Mouse (Mus musculus): ENCODE data around the gene Glipr1l1. TPM values are rescaled to one million over a fixed set of nuclear protein-coding genes. Genes with fewer than 3 reads are reported as not detected.
"Not testable (repeated sequence)": the region's sequence is repeated elsewhere in the genome, so short reads cannot be mapped to it uniquely, and the experiment has no call there.

The Glipr1l1 gene
- polyA plus RNA-seq (2015; fragmentation: Nextera tagmentation; extraction: Ambion mirVana) = not detected in 2 replicates

GRCm38 (mm10) chr10:112059702-112060582 lies at the start of gene Glipr1l1:
Glipr1l1 (plus strand) TSS chr10:112060189.
- Histone ChIP-seq H3K27me3 (replicated peaks) (no peaks in the 10 kb centered on the region), H3K36me3 (no peaks in the 10 kb centered on the region), H3K9me3 (no peaks in the 10 kb centered on the region), H3K4me1 (replicated peaks) (no peaks in the 10 kb centered on the region), H3K9ac (no peak within 1 kb of the TSS), H3K4me2 (replicated peaks) (no peak within 1 kb of the TSS), H3K4me3 (replicated peaks) (no peak within 1 kb of the TSS), H3K27ac (no peak within 1 kb of the TSS)
- 54% methylated on average over 14 of the region's 14 CpGs for WGBS
- peak; percentile 34; the same call in 1 of the 2 replicates for ATAC-seq

GRCm38 (mm10) chr10:112023585-112023984 lies 36.4 kb upstream of the Glipr1l1 start:
- Histone ChIP-seq H3K36me3 (no peaks in the 10 kb centered on the region), H3K4me3 (replicated peaks) (no peak overlapping the region), H3K9ac (no peak overlapping the region), H3K27ac (no peak overlapping the region), H3K4me1 (replicated peaks) (no peaks in the 10 kb centered on the region), H3K27me3 (replicated peaks) (no peaks in the 10 kb centered on the region), H3K9me3 (no peaks in the 10 kb centered on the region), H3K4me2 (replicated peaks) (no peak overlapping the region)
- ATAC-seq = no peak
- WGBS = 73% methylated on average over 2 of the region's 2 CpGs

- H3K9me3 ChIP-seq; ATAC-seq; H3K27me3 ChIP-seq (replicated peaks); H3K9ac ChIP-seq; H3K4me1 ChIP-seq (replicated peaks); H3K4me3 ChIP-seq (replicated peaks); H3K27ac ChIP-seq; H3K4me2 ChIP-seq (replicated peaks); H3K36me3 ChIP-seq: not testable (repeated sequence)
- WGBS = 81% methylated on average over 3 of the region's 3 CpGs
These were observed 31.3 kb upstream of the Glipr1l1 start for GRCm38 (mm10) chr10:112028689-112029088.

- H3K9me3 ChIP-seq; H3K27ac ChIP-seq; H3K27me3 ChIP-seq (replicated peaks); H3K9ac ChIP-seq; H3K4me1 ChIP-seq (replicated peaks); H3K4me2 ChIP-seq (replicated peaks); H3K36me3 ChIP-seq; ATAC-seq; H3K4me3 ChIP-seq (replicated peaks): not testable (repeated sequence)
- 73% methylated on average over 9 of the region's 9 CpGs for WGBS
These were observed 16.5 kb upstream of the Glipr1l1 start for GRCm38 (mm10) chr10:112043523-112043922.

- not testable (repeated sequence) for H3K4me1 ChIP-seq (replicated peaks); H3K27me3 ChIP-seq (replicated peaks); H3K36me3 ChIP-seq; H3K9me3 ChIP-seq; H3K4me3 ChIP-seq (replicated peaks); H3K4me2 ChIP-seq (replicated peaks); H3K9ac ChIP-seq; H3K27ac ChIP-seq; ATAC-seq
- WGBS = 34% methylated on average over 14 of the region's 14 CpGs
These were observed 15.7 kb upstream of the Glipr1l1 start for GRCm38 (mm10) chr10:112044283-112044682.

GRCm38 (mm10) chr10:112051220-112051619 lies 8.8 kb upstream of the Glipr1l1 start:
- Histone ChIP-seq H3K27ac (no peak overlapping the region), H3K9ac (no peak overlapping the region), H3K4me1 (replicated peaks) (no peaks in the 10 kb centered on the region), H3K36me3 (no peaks in the 10 kb centered on the region), H3K4me2 (replicated peaks) (no peak overlapping the region), H3K4me3 (replicated peaks) (no peak overlapping the region), H3K9me3 (no peaks in the 10 kb centered on the region), H3K27me3 (replicated peaks) (no peaks in the 10 kb centered on the region)
- peak; percentile 69 for ATAC-seq

- not testable (repeated sequence) for H3K9me3 ChIP-seq; H3K4me3 ChIP-seq (replicated peaks)
- WGBS = 73% methylated on average over 2 of the region's 2 CpGs
These were observed 8.0 kb upstream of the Glipr1l1 start for GRCm38 (mm10) chr10:112051956-112052355.

GRCm38 (mm10) chr10:112060583-112060934 lies 570 bp downstream of the Glipr1l1 start:
- H3K27me3 ChIP-seq (replicated peaks); ATAC-seq; H3K4me2 ChIP-seq (replicated peaks); H3K36me3 ChIP-seq; H3K4me3 ChIP-seq (replicated peaks); H3K9me3 ChIP-seq; H3K9ac ChIP-seq; H3K27ac ChIP-seq; H3K4me1 ChIP-seq (replicated peaks): not testable (repeated sequence)
- 75% methylated on average over 6 of the region's 6 CpGs for WGBS

More at GRCm38 (mm10) chr10:112051956-112052355, 8.0 kb upstream of the Glipr1l1 start:
- H3K27me3 ChIP-seq (replicated peaks); ATAC-seq; H3K9ac ChIP-seq; H3K4me2 ChIP-seq (replicated peaks); H3K36me3 ChIP-seq; H3K4me1 ChIP-seq (replicated peaks); H3K27ac ChIP-seq: not testable (repeated sequence)

GRCm38 (mm10) chr10:112080044-112080443 lies 20.1 kb downstream of the Glipr1l1 start:
- Histone ChIP-seq H3K4me2 (replicated peaks) (no peak overlapping the region), H3K27me3 (replicated peaks) (no peaks in the 10 kb centered on the region), H3K27ac (no peak overlapping the region), H3K4me1 (replicated peaks) (no peaks in the 10 kb centered on the region), H3K4me3 (replicated peaks) (no peak overlapping the region), H3K36me3 (no peaks in the 10 kb centered on the region), H3K9me3 (no peaks in the 10 kb centered on the region), H3K9ac (no peak overlapping the region)
- 56% methylated on average over 2 of the region's 2 CpGs for WGBS
- no peak for ATAC-seq

- Histone ChIP-seq H3K27me3 (replicated peaks) (no peaks in the 10 kb centered on the region), H3K27ac (no peak within 1 kb of the TSS), H3K4me3 (replicated peaks) (no peak within 1 kb of the TSS), H3K4me2 (replicated peaks) (no peak within 1 kb of the TSS), H3K4me1 (replicated peaks) (no peaks in the 10 kb centered on the region), H3K9me3 (no peaks in the 10 kb centered on the region), H3K36me3 (no peaks in the 10 kb centered on the region), H3K9ac (no peak within 1 kb of the TSS)
- ATAC-seq = no peak
- WGBS = 94% methylated on average over 14 of the region's 14 CpGs
These were observed 23.2 kb downstream of the Glipr1l1 start, which contains the start of gene Glipr1l2 for GRCm38 (mm10) chr10:112083157-112083556. Glipr1l2 (plus strand) TSS chr10:112083354.

GRCm38 (mm10) chr10:112105785-112106184 lies 45.8 kb downstream of the Glipr1l1 start:
- not testable (repeated sequence) for ATAC-seq; H3K27ac ChIP-seq; H3K9ac ChIP-seq; H3K27me3 ChIP-seq (replicated peaks); H3K4me1 ChIP-seq (replicated peaks); H3K4me2 ChIP-seq (replicated peaks); H3K9me3 ChIP-seq; H3K36me3 ChIP-seq; H3K4me3 ChIP-seq (replicated peaks)
- 6% methylated on average over 5 of the region's 5 CpGs for WGBS

GRCm38 (mm10) chr10:112110401-112110800 lies 50.4 kb downstream of the Glipr1l1 start:
- no peak overlapping the region for H3K4me3 ChIP-seq (replicated peaks)
- H3K27ac ChIP-seq = no peak overlapping the region
- no peak overlapping the region for H3K9ac ChIP-seq
- H3K4me1 ChIP-seq (replicated peaks) = no peaks in the 10 kb centered on the region
- H3K36me3 ChIP-seq = no peaks in the 10 kb centered on the region
- no peak for ATAC-seq
- H3K27me3 ChIP-seq (replicated peaks) = no peaks in the 10 kb centered on the region
- no peak overlapping the region for H3K4me2 ChIP-seq (replicated peaks)
- WGBS = 94% methylated on average over 7 of the region's 7 CpGs
- no peaks in the 10 kb centered on the region for H3K9me3 ChIP-seq

- not testable (repeated sequence) for H3K27ac ChIP-seq; H3K4me3 ChIP-seq (replicated peaks); ATAC-seq; H3K9me3 ChIP-seq; H3K4me2 ChIP-seq (replicated peaks); H3K36me3 ChIP-seq; H3K9ac ChIP-seq; H3K4me1 ChIP-seq (replicated peaks); H3K27me3 ChIP-seq (replicated peaks)
- 57% methylated on average over 2 of the region's 2 CpGs for WGBS
These were observed 65.1 kb downstream of the Glipr1l1 start for GRCm38 (mm10) chr10:112125090-112125489.

Measured in intestine, embryonic 15.5 days (tissue).